Mouse (Mus musculus) brain, embryonic 14.5 days (tissue): ENCODE data around the gene Fam198b. TPM values are rescaled to one million over a fixed set of nuclear protein-coding genes. Genes with fewer than 3 reads are reported as not detected.
A peak's percentile ranks its signal among the peaks of the same experiment; 100 is the strongest.

Experiments
- DNase-seq: peaks from one replicate; pipeline ENCODE4 v3.0.0-alpha.2; 2011; ENCODE audit warnings: low read depth
- CTCF ChIP-seq: fragments of 200-500 bp; IDR thresholded peaks from 2 replicates; pipeline ENCODE4 v1.5.1; 2012; ENCODE audit warnings: inconsistent platforms, mild to moderate bottlenecking, moderate library complexity, borderline replicate concordance; ENCODE audit not compliant: insufficient read depth, insufficient read length; ENCODE audit errors: extremely low read depth
- POLR2A ChIP-seq: fragments of 200-500 bp; IDR thresholded peaks from 2 replicates; pipeline ENCODE4 v1.6.1; 2012; ENCODE audit warnings: mild to moderate bottlenecking, inconsistent platforms, borderline replicate concordance; ENCODE audit not compliant: poor library complexity, insufficient read depth, insufficient read length, severe bottlenecking; ENCODE audit errors: extremely low read depth
- polyA plus RNA-seq: library from polyadenylated mRNA; depleted of rRNA; stranded (reverse); fragments of >200 nt; gene quantifications from 2 replicates; pipeline ENCODE4 v1.2.3, GENCODE M21; 2012; rRNA removed

Fam198b gene
- polyA plus RNA-seq = 1.3 and 2.6 TPM in 2 replicates

GRCm38 (mm10) chr3:79884305-79884704 lies at the start of gene Fam198b:
Gene Fam198b, plus strand, starts transcription at chr3:79884533.
- DNase-seq = no peak
- no peak for TF ChIP-seq POLR2A
- no peak for TF ChIP-seq CTCF

DNA sequence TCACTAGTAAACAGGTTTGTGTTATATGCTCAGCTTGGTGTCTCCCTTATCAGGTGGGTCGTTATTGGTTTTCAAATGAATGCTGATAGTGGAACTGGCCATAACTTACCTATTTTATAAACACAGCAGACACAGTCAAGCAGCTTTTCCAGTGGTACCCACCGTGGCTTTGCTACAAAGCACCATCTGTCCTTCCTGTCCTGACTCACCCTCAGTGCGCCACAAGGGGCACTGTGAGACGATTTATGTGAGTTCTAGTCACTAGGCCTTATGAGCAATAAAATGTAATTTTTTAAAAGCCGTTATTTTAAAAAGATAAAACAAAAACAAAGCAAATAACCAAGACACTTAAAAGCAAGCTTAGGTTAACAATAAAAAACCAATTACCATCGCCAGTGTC lies 45.6 kb upstream of the Fam198b start:
- peak; percentile 62 for DNase-seq
- TF ChIP-seq CTCF = peak; percentile 62; the same call in 1 of the 2 replicates
- TF ChIP-seq POLR2A = no peak

GRCm38 (mm10) chr3:79841475-79841874 lies 42.9 kb upstream of the Fam198b start:
- DNase-seq = peak; percentile 87

GRCm38 (mm10) chr3:79842165-79842564 lies 42.2 kb upstream of the Fam198b start:
- peak; percentile 84 for DNase-seq
- TF ChIP-seq CTCF = no peak
- TF ChIP-seq POLR2A = no peak

More at GRCm38 (mm10) chr3:79841475-79841874, 42.9 kb upstream of the Fam198b start:
- no peak for TF ChIP-seq CTCF

DNA sequence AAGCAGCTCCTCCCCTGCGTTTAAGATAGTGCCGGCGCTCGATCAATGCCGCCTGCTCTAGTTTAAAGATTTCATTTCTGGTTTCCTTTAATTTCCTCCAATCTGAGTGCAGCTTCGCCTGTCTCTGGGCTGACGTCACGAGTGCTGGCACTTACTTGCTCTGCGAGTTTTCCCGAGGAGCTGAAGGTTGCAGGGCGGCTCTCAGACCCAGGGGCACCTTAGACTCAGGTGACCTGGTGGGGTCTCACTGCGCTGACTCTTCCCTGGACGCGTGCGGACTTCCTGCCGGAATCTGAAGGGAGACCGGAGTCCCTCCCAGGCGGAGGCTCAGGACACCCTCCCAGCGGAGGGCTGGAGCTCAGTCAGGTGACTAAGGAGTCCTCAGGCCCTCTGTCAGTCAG lies 41.7 kb upstream of the Fam198b start:
- peak; percentile 85 for DNase-seq
- no peak for TF ChIP-seq CTCF
- no peak for TF ChIP-seq POLR2A

DNA sequence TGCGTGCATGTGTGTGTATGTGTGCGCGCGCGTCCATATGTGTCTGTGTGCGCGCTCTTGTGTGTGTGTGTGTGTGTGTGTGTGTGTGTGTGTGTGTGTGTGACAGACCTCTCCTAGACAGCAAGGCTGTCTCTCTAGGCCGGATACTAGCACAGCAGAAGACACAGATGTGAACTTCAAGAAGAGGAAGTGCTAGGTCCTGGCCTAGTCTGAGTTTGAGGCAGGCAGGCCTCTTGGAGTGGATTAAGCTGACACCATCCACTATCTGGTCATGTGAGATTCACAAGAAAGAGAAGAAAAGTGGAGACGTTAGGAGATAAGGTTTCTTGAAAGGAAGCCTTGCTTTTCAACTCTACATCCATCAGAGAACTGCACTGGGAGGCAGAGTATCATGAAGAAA lies 40.3 kb upstream of the Fam198b start:
- DNase-seq = no peak
- TF ChIP-seq POLR2A (no peak), CTCF (no peak)

GRCm38 (mm10) chr3:79846633-79847032 lies 37.7 kb upstream of the Fam198b start:
- no peak for DNase-seq
- TF ChIP-seq POLR2A = no peak
- TF ChIP-seq CTCF = no peak

GRCm38 (mm10) chr3:79848841-79849240 lies 35.5 kb upstream of the Fam198b start:
- TF ChIP-seq POLR2A (no peak), CTCF (no peak)
- DNase-seq = no peak

DNA sequence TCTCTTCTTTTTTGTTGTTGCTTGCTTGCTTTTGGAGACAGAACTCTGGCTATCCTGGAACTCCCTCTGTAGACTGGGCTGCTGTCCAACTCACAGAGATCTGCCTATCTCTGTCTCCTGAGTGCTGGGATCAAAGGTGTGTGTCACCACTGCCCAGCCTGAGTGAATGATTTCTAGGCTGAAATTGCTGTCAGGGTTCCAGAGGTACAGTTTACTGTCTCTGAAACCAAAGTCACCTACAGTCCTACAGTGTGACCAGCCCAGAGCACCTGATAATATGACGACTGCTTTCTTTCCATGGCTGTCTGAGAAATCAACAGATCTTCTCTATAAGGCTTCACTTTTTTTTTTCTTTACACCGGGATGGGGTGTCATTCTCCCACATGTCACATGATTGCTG lies 34.7 kb upstream of the Fam198b start:
- TF ChIP-seq CTCF (no peak), POLR2A (no peak)
- no peak for DNase-seq

DNA sequence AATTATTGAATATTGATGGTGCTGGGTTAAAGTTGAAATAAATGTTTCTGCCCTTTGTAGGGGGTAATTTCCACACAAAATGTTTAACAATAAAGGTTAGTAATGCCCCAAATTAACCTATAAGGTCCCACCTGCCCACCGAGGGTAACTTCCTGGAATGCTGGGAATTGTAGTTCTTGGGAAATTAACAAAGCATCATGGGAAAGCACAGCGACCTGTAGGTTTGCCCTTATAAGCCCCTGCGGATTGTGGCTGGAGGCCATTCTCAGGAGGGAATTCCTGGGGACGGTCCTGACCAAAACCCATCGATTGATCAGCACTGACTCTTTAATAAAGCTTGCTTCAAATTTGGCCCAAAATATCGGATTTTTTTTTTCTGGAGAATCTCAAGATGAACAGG lies 33.7 kb upstream of the Fam198b start:
- no peak for DNase-seq
- no peak for TF ChIP-seq POLR2A
- TF ChIP-seq CTCF = no peak

DNA sequence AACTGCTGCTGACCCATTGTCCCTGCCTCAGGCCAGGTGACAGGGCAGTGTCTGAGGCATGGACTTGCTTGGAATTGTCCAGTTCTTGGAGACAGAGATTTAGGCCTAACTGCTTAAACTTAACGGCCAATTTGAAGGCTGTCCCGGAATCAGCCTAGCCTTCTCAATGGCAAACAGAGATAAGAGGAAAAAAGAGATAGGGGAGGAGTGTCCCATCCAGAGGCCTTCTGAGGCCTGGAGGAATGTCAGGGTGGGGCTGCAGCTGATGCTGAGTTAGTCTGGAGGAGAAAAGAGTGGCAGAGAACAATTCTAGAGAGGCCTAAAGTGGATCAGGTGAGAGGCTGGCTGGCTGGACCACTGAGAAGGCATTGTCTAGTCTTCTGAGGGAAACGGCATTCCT lies 32.2 kb upstream of the Fam198b start:
- TF ChIP-seq POLR2A (no peak), CTCF (no peak)
- DNase-seq = no peak

DNA sequence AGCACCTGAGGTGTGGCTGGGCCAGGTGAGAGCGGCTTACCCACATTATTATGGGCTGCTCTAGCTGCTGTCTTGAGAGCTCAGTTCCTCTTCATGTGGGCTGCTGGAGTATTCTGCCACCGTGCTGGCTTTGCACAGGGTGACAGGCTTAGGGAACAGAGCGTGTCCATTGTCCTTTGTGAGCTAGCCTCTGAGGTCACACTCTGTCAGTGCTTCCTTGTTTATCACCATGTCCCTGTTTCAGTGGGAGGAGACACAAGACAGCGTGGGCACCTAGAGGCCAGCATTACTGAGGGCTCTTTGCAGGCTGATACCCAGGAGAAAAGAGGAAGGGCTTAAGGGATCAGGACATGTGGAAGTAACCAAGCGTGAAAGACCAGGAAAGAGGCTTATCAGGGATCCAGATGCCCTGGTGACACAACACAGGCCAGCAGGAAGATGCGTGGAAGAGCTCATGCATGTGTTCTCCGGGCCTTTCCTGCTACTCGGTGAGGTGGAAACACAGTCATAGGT lies 31.6 kb upstream of the Fam198b start, which contains the start of gene Tmem144:
TSS of gene Tmem144 (minus strand) at position 120 of the 513 bp plus-strand sequence.
- DNase-seq = no peak
- TF ChIP-seq CTCF (no peak), POLR2A (no peak)

- TF ChIP-seq CTCF (no peak), POLR2A (no peak)
- peak; percentile 59 for DNase-seq
Observed at GRCm38 (mm10) chr3:79857780-79858179, 26.6 kb upstream of the Fam198b start.

DNA sequence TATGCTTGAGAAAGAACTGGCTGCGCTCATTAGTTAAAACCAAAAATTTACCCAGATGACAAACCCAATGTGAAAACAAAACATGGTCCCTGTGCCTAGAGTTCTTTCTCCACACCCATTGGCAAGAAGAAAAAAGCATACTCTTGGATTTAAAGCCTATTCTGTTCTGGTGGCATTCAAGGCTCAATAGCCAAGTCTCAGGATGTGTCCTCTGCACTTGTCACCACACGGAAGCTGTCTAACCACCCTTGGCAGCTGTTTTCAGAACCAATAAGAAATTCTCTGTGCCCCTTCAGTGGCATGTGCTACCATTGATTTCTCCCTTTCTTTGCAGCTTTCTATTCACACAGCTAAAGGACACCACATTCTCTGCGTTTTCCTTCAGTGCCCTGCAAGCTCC lies 26.1 kb upstream of the Fam198b start:
- DNase-seq = peak; percentile 78
- TF ChIP-seq CTCF (no peak), POLR2A (no peak)
